Mouse (Mus musculus) urinary bladder, postnatal 25 days (tissue): ENCODE results near the gene Eno2.
"Not testable (repeated sequence)": the region's sequence is repeated elsewhere in the genome, so short reads cannot be mapped to it uniquely, and the experiment has no call there.

Source experiments
- DNase-seq: peaks from one replicate; pipeline ENCODE4 v3.0.0; 2022; ENCODE audit warnings: low spot score

Gene Eno2

GRCm38 (mm10) chr6:124805341-124806321 is 36.2 kb upstream of the Eno2 start:
- DNase-seq, result peak; percentile 96

- no peak for DNase-seq
Measured at GRCm38 (mm10) chr6:124804341-124804740, 34.9 kb upstream of the Eno2 start.

GRCm38 (mm10) chr6:124803691-124804090 is 34.2 kb upstream of the Eno2 start:
- not testable (repeated sequence) for DNase-seq

GRCm38 (mm10) chr6:124803061-124803460 is 33.6 kb upstream of the Eno2 start:
- DNase-seq, result no peak

GRCm38 (mm10) chr6:124802400-124802799 is 32.9 kb upstream of the Eno2 start:
- DNase-seq, result not testable (repeated sequence)

GRCm38 (mm10) chr6:124796200-124796599 is 26.7 kb upstream of the Eno2 start:
- DNase-seq, result no peak

- DNase-seq, result no peak
Measured at GRCm38 (mm10) chr6:124795781-124796180, 26.3 kb upstream of the Eno2 start.

- DNase-seq, result no peak
Measured at GRCm38 (mm10) chr6:124791911-124792310, 22.4 kb upstream of the Eno2 start.

- DNase-seq, result no peak
Measured at GRCm38 (mm10) chr6:124790121-124790520, 20.6 kb upstream of the Eno2 start.

- DNase-seq, result no peak
Measured at GRCm38 (mm10) chr6:124789519-124789918, 20.0 kb upstream of the Eno2 start.

- no peak for DNase-seq
Measured at GRCm38 (mm10) chr6:124787722-124788121, 18.2 kb upstream of the Eno2 start.

GRCm38 (mm10) chr6:124786756-124787420 is 17.4 kb upstream of the Eno2 start:
- DNase-seq, result no peak

- DNase-seq, result no peak
Measured at GRCm38 (mm10) chr6:124782436-124782835, 13.0 kb upstream of the Eno2 start.

GRCm38 (mm10) chr6:124780917-124781316 is 11.4 kb upstream of the Eno2 start:
- DNase-seq, result no peak

- no peak for DNase-seq
Measured at GRCm38 (mm10) chr6:124779984-124780416, 10.5 kb upstream of the Eno2 start.

- DNase-seq, result no peak
Measured at GRCm38 (mm10) chr6:124779222-124779983, 9.9 kb upstream of the Eno2 start, which contains the start of gene Lrrc23. Gene Lrrc23, minus strand, starts transcription at chr6:124779727.

GRCm38 (mm10) chr6:124770511-124770910 is 1.0 kb upstream of the Eno2 start:
- no peak for DNase-seq

- no peak for DNase-seq
Measured at GRCm38 (mm10) chr6:124770013-124770412, 540 bp upstream of the Eno2 start.

- DNase-seq, result no peak
Measured at GRCm38 (mm10) chr6:124768704-124769044, 799 bp downstream of the Eno2 start.

- DNase-seq, result no peak
Measured at GRCm38 (mm10) chr6:124767920-124768703, 1.4 kb downstream of the Eno2 start.

- DNase-seq, result no peak
Measured at GRCm38 (mm10) chr6:124767536-124767919, 1.9 kb downstream of the Eno2 start.

- no peak for DNase-seq
Measured at GRCm38 (mm10) chr6:124765951-124766350, 3.5 kb downstream of the Eno2 start.
